Mouse (Mus musculus) testis, adult 2 months (tissue): ENCODE results near the gene 1700011L22Rik. TPM values are rescaled to one million over a fixed set of nuclear protein-coding genes. Genes with fewer than 3 reads are reported as not detected.

Source experiments
- H3K27ac ChIP-seq: fragments of 200-500 bp; 2 replicates; pipeline ENCODE4 v1.5.1; 2012; ENCODE audit warnings: low read depth, low read length; ENCODE audit not compliant: control insufficient read depth, insufficient read depth
- H3K27me3 ChIP-seq: fragments of 200-500 bp; 2 replicates; pipeline ENCODE4 v1.6.1; 2012; ENCODE audit warnings: mild to moderate bottlenecking, low read length, moderate library complexity; ENCODE audit not compliant: control insufficient read depth, insufficient read depth
- H3K36me3 ChIP-seq: fragments of 200-500 bp; 2 replicates; pipeline ENCODE4 v1.6.1; 2012; ENCODE audit warnings: mild to moderate bottlenecking, low read length; ENCODE audit not compliant: control insufficient read depth, insufficient read depth
- H3K4me1 ChIP-seq: fragments of 200-500 bp; 2 replicates; pipeline ENCODE4 v1.6.1; 2012; ENCODE audit warnings: low read length; ENCODE audit not compliant: control insufficient read depth, insufficient read depth
- H3K4me3 ChIP-seq: fragments of 200-500 bp; 2 replicates; pipeline ENCODE4 v1.5.1; 2012; ENCODE audit warnings: low read depth, mild to moderate bottlenecking, low read length, moderate library complexity, mixed read lengths; ENCODE audit not compliant: control insufficient read depth
- CTCF ChIP-seq: fragments of 200-500 bp; IDR thresholded peaks from 2 replicates; pipeline ENCODE4 v1.5.1; 2012; ENCODE audit warnings: low read depth, mild to moderate bottlenecking, inconsistent platforms, low read length, moderate library complexity; ENCODE audit not compliant: control insufficient read depth, insufficient read depth, insufficient replicate concordance
- POLR2A ChIP-seq: fragments of 200-500 bp; IDR thresholded peaks from 2 replicates; pipeline ENCODE4 v1.6.1; 2012; ENCODE audit warnings: low read depth, mild to moderate bottlenecking, inconsistent platforms, low read length, moderate library complexity; ENCODE audit not compliant: control insufficient read depth
- polyA plus RNA-seq: library from polyadenylated mRNA; depleted of rRNA; stranded (reverse); fragments of >200 nt; gene quantifications from 2 replicates; pipeline ENCODE4 v1.2.3, GENCODE M21; 2012; rRNA removed

The 1700011L22Rik gene
- polyA plus RNA-seq, 1 experiment = 402 TPM

GRCm38 (mm10) chr8:79173606-79174005 is 74.8 kb downstream of the 1700011L22Rik start:
- Histone ChIP-seq H3K4me1 (no peaks in the 10 kb centered on the region), H3K27ac (no peak overlapping the region), H3K27me3 (no peaks in the 10 kb centered on the region), H3K36me3 (no peaks in the 10 kb centered on the region), H3K4me3 (no peak overlapping the region)
- no peak for TF ChIP-seq POLR2A
- no peak for TF ChIP-seq CTCF

- TF ChIP-seq POLR2A = no peak
- TF ChIP-seq CTCF = no peak
- H3K36me3 ChIP-seq = no peaks in the 10 kb centered on the region
- no peak overlapping the region for H3K27ac ChIP-seq
- H3K27me3 ChIP-seq = no peaks in the 10 kb centered on the region
- no peak overlapping the region for H3K4me3 ChIP-seq
- H3K4me1 ChIP-seq = no peaks in the 10 kb centered on the region
These were observed 83.1 kb downstream of the 1700011L22Rik start for GRCm38 (mm10) chr8:79165276-79165675.

- Histone ChIP-seq H3K36me3 (no peaks in the 10 kb centered on the region), H3K27ac (no peak overlapping the region), H3K4me1 (no peaks in the 10 kb centered on the region), H3K27me3 (no peaks in the 10 kb centered on the region), H3K4me3 (no peak overlapping the region)
- TF ChIP-seq POLR2A (no peak), CTCF (no peak)
These were observed 84.0 kb downstream of the 1700011L22Rik start for GRCm38 (mm10) chr8:79164336-79164735.

- no peaks in the 10 kb centered on the region for H3K4me1 ChIP-seq
- no peak overlapping the region for H3K27ac ChIP-seq
- H3K36me3 ChIP-seq = no peaks in the 10 kb centered on the region
- H3K4me3 ChIP-seq = no peak overlapping the region
- TF ChIP-seq CTCF = no peak
- H3K27me3 ChIP-seq = no peaks in the 10 kb centered on the region
These were observed 85.6 kb downstream of the 1700011L22Rik start for GRCm38 (mm10) chr8:79162533-79163308.

- no peaks in the 10 kb centered on the region for H3K36me3 ChIP-seq
- no peaks in the 10 kb centered on the region for H3K4me1 ChIP-seq
- TF ChIP-seq POLR2A = no peak
- no peak for TF ChIP-seq CTCF
- H3K27ac ChIP-seq = no peak overlapping the region
- no peak overlapping the region for H3K4me3 ChIP-seq
- no peaks in the 10 kb centered on the region for H3K27me3 ChIP-seq
These were observed 87.1 kb downstream of the 1700011L22Rik start for GRCm38 (mm10) chr8:79161172-79161778.

Other genes starting within 250 kb of the 1700011L22Rik start
- 2.7 and 3.1 TPM in 2 replicates for gene Zfp827, start 220.1 kb downstream of the 1700011L22Rik start, polyA plus RNA-seq
- gene Mmaa, start 46.4 kb upstream of the 1700011L22Rik start, polyA plus RNA-seq = 4.1 and 4.4 TPM in 2 replicates
- gene Smad1, start 150.9 kb upstream of the 1700011L22Rik start, polyA plus RNA-seq = 32.8 and 37.8 TPM in 2 replicates